Mouse (Mus musculus) mesoderm, embryonic 11.5 days (tissue): ENCODE measurements at regions not wholly inside any gene's neighbourhood (a gene's known extent, or its start where the extent isn't known, plus 50 kb on each side); places are given as distances from the start of the nearest gene placed in this dataset.
"Not testable (repeated sequence)": the region's sequence is repeated elsewhere in the genome, so short reads cannot be mapped to it uniquely, and the experiment has no call there.

Experiments used
- DNase-seq: peaks from one replicate; pipeline ENCODE4 v3.0.0-alpha.2; 2012; ENCODE audit warnings: low read depth, low spot score

GRCm38 (mm10) chr7:60293556-60293955 is 153.5 kb upstream of the Snrpn start:
- no peak for DNase-seq

DNA sequence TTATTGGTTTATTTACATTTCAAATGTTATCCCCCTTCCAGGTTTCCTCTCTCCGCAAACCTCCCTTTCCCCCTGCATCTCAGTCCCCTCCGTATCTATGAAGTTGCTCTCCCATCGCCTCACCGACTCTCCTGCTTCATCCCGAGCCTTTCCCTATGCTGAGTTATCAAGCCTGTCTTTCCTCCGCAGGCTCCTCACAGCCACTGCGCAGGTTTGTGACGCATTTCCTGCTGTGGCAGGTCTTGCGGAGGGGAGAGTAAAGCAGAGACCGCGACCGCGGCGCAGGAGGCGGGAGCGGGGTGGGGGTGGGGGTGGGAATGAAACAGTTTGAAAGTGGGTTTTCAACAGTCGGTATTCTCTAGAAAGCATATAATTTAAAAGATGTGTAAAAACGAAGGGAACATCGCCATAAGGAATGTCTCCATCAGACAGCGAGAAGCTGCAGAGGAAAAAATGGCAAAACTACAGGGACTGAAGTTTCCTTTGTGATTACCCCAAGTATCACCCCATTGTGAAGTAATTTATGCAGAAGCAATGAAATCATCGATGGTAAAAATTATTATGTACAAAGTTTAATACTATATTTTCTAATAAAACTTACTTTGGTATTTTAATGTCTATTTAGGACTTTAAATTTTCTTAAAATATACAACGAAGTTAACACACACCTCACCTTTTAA is 104.3 kb upstream of the Snrpn start:
- peak; percentile 66 for DNase-seq

DNA sequence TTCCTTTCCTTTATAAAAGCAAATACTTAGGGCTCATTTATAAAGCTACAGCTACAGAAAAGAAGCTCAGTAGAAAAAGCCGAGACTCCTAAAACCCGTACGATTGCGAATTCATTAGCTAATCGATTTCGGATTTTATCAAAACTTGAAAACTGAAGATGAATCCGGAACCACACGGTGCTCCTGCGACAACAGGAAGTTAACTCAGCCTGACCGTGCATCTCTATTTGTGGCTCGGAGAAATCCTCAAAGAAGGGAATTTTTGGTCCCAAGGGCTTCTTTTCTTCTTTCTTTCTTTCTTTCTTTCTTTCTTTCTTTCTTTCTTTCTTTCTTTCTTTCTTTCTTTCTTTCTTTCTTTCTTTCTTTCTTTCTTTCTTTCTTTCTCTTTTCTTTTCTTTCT is 103.7 kb upstream of the Snrpn start:
- peak; percentile 30 for DNase-seq

DNA sequence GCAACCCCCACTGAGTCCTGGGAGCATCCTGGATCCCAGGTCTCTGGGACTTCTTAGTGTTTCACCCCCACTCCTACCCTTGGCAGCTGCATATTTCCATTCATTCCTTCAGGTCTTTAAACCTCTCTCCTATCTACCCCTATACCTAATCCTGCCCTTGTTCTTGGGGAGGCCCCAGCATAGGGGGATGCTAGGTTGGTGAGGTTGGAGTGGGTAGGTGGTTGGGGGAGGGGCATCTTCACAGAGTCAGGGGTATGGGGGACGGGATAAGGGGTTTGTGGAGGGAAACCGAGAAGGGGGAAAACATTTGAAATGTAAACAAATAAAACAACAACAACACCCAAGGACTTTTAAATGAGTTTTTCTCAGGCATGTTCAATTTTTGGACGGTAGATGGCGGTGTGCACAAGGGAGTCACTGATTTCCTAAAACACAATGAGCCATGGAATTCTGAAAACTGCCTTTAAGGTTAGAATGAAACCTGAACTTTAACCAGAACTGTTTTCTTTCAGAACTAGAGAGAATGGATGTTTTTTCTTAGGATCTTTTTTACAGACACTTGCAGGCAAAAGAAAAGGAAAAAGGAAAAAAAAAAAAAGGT is 98.7 kb upstream of the Snrpn start:
- peak; percentile 1 for DNase-seq

- DNase-seq: not testable (repeated sequence)
Observed at GRCm38 (mm10) chr7:60216358-60217273, 76.6 kb upstream of the Snrpn start.
